Mouse (Mus musculus) embryonic fibroblast, embryonic 13.5 days (primary cell): ENCODE measurements around the gene Acsl6.

Experiments used
- CTCF ChIP-seq: IDR thresholded peaks from 2 replicates; pipeline ENCODE4 v1.5.1; 2011; ENCODE audit warnings: mild to moderate bottlenecking, control low read depth, low read length, moderate library complexity, borderline replicate concordance; ENCODE audit not compliant: insufficient read depth
- POLR2A ChIP-seq: IDR thresholded peaks from 2 replicates; pipeline ENCODE4 v1.6.1; 2011; ENCODE audit warnings: low read depth, mild to moderate bottlenecking, control low read depth, low read length, moderate library complexity

DNA sequence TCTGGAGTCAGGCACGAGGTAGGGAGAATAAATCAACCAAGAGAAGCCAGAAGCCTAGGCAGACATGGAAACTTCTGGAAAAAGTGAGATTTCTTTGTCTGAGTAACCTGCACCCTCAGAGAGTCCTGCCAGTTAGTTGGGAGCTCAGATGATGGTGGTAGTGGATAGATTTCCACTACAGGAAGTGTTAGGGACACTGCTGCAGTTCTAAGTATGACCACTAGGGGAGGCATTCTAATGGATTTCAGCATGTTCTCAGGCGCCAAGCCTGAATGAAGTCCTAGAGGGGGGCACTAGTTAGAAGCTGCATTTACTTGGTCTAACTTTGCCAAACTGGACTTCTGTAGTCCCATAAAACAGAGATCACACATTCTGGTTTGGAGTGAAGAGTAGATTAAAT is 39.1 kb upstream of the Acsl6 start:
- no peak for TF ChIP-seq CTCF
- no peak for TF ChIP-seq POLR2A
